Mouse (Mus musculus): ENCODE results near the gene Cntn2.

Gene Cntn2

GRCm38 (mm10) chr1:132542762-132543306, at the start of gene Cntn2:
TSS of gene Cntn2 (minus strand) at chr1:132543256.
- DNase-seq (ENCODE audit: low read depth, low spot score): no peak
- Histone ChIP-seq H3K27me3 (ENCODE audit: control insufficient read depth, insufficient read depth, low read length, poor library complexity, severe bottlenecking) (no peaks in the 10 kb centered on the region; the same call in 1 of the 2 replicates), H3K36me3 (ENCODE audit: control insufficient read depth, insufficient read depth, low read length, poor library complexity, severe bottlenecking) (no peaks in the 10 kb centered on the region)

GRCm38 (mm10) chr1:132592145-132592544, 49.1 kb upstream of the Cntn2 start:
- DNase-seq (ENCODE audit: low read depth, low spot score): no peak
- H3K27me3 ChIP-seq (ENCODE audit: control insufficient read depth, insufficient read depth, low read length, poor library complexity, severe bottlenecking): no peaks in the 10 kb centered on the region
- no peaks in the 10 kb centered on the region for H3K36me3 ChIP-seq (ENCODE audit: control insufficient read depth, insufficient read depth, low read length, poor library complexity, severe bottlenecking)

- Histone ChIP-seq H3K27me3 (ENCODE audit: control insufficient read depth, insufficient read depth, low read length, poor library complexity, severe bottlenecking) (no peaks in the 10 kb centered on the region), H3K36me3 (ENCODE audit: control insufficient read depth, insufficient read depth, low read length, poor library complexity, severe bottlenecking) (no peaks in the 10 kb centered on the region)
- DNase-seq (ENCODE audit: low read depth, low spot score): no peak
Measured at GRCm38 (mm10) chr1:132591399-132591930, 48.4 kb upstream of the Cntn2 start.

- DNase-seq (ENCODE audit: low read depth, low spot score): no peak
- Histone ChIP-seq H3K27me3 (ENCODE audit: control insufficient read depth, insufficient read depth, low read length, poor library complexity, severe bottlenecking) (no peaks in the 10 kb centered on the region), H3K36me3 (ENCODE audit: control insufficient read depth, insufficient read depth, low read length, poor library complexity, severe bottlenecking) (no peaks in the 10 kb centered on the region)
Measured at GRCm38 (mm10) chr1:132586679-132587201, 43.7 kb upstream of the Cntn2 start.

- H3K36me3 ChIP-seq (ENCODE audit: control insufficient read depth, insufficient read depth, low read length, poor library complexity, severe bottlenecking): no peaks in the 10 kb centered on the region
- no peaks in the 10 kb centered on the region for H3K27me3 ChIP-seq (ENCODE audit: control insufficient read depth, insufficient read depth, low read length, poor library complexity, severe bottlenecking)
- DNase-seq (ENCODE audit: low read depth, low spot score): no peak
Measured at GRCm38 (mm10) chr1:132585376-132585775, 42.3 kb upstream of the Cntn2 start.

GRCm38 (mm10) chr1:132582998-132583604, 40.0 kb upstream of the Cntn2 start:
- H3K27me3 ChIP-seq (ENCODE audit: control insufficient read depth, insufficient read depth, low read length, poor library complexity, severe bottlenecking): no peaks in the 10 kb centered on the region
- no peak for DNase-seq (ENCODE audit: low read depth, low spot score)
- H3K36me3 ChIP-seq (ENCODE audit: control insufficient read depth, insufficient read depth, low read length, poor library complexity, severe bottlenecking): no peaks in the 10 kb centered on the region

GRCm38 (mm10) chr1:132581845-132582839, 39.1 kb upstream of the Cntn2 start:
- H3K36me3 ChIP-seq (ENCODE audit: control insufficient read depth, insufficient read depth, low read length, poor library complexity, severe bottlenecking): no peaks in the 10 kb centered on the region
- no peak for DNase-seq (ENCODE audit: low read depth, low spot score)
- H3K27me3 ChIP-seq (ENCODE audit: control insufficient read depth, insufficient read depth, low read length, poor library complexity, severe bottlenecking): no peaks in the 10 kb centered on the region

- H3K36me3 ChIP-seq (ENCODE audit: control insufficient read depth, insufficient read depth, low read length, poor library complexity, severe bottlenecking): no peaks in the 10 kb centered on the region
- no peak for DNase-seq (ENCODE audit: low read depth, low spot score)
- H3K27me3 ChIP-seq (ENCODE audit: control insufficient read depth, insufficient read depth, low read length, poor library complexity, severe bottlenecking): no peaks in the 10 kb centered on the region
Measured at GRCm38 (mm10) chr1:132580063-132580462, 37.0 kb upstream of the Cntn2 start.

- H3K36me3 ChIP-seq (ENCODE audit: control insufficient read depth, insufficient read depth, low read length, poor library complexity, severe bottlenecking): no peaks in the 10 kb centered on the region
- DNase-seq (ENCODE audit: low read depth, low spot score): no peak
- no peaks in the 10 kb centered on the region for H3K27me3 ChIP-seq (ENCODE audit: control insufficient read depth, insufficient read depth, low read length, poor library complexity, severe bottlenecking)
Measured at GRCm38 (mm10) chr1:132576845-132577244, 33.8 kb upstream of the Cntn2 start.

- no peak for DNase-seq (ENCODE audit: low read depth, low spot score)
- Histone ChIP-seq H3K27me3 (ENCODE audit: control insufficient read depth, insufficient read depth, low read length, poor library complexity, severe bottlenecking) (no peaks in the 10 kb centered on the region), H3K36me3 (ENCODE audit: control insufficient read depth, insufficient read depth, low read length, poor library complexity, severe bottlenecking) (no peaks in the 10 kb centered on the region)
Measured at GRCm38 (mm10) chr1:132572851-132573250, 29.8 kb upstream of the Cntn2 start.

- Histone ChIP-seq H3K36me3 (ENCODE audit: control insufficient read depth, insufficient read depth, low read length, poor library complexity, severe bottlenecking) (no peaks in the 10 kb centered on the region), H3K27me3 (ENCODE audit: control insufficient read depth, insufficient read depth, low read length, poor library complexity, severe bottlenecking) (no peaks in the 10 kb centered on the region)
- DNase-seq (ENCODE audit: low read depth, low spot score): no peak
Measured at GRCm38 (mm10) chr1:132571613-132572012, 28.6 kb upstream of the Cntn2 start.

GRCm38 (mm10) chr1:132570906-132571305, 27.9 kb upstream of the Cntn2 start:
- Histone ChIP-seq H3K36me3 (ENCODE audit: control insufficient read depth, insufficient read depth, low read length, poor library complexity, severe bottlenecking) (no peaks in the 10 kb centered on the region), H3K27me3 (ENCODE audit: control insufficient read depth, insufficient read depth, low read length, poor library complexity, severe bottlenecking) (no peaks in the 10 kb centered on the region)
- DNase-seq (ENCODE audit: low read depth, low spot score): no peak

- no peak for DNase-seq (ENCODE audit: low read depth, low spot score)
Measured at GRCm38 (mm10) chr1:132570068-132570780, 27.2 kb upstream of the Cntn2 start.

GRCm38 (mm10) chr1:132569516-132569915, 26.5 kb upstream of the Cntn2 start:
- no peak for DNase-seq (ENCODE audit: low read depth, low spot score)
- Histone ChIP-seq H3K27me3 (ENCODE audit: control insufficient read depth, insufficient read depth, low read length, poor library complexity, severe bottlenecking) (no peaks in the 10 kb centered on the region), H3K36me3 (ENCODE audit: control insufficient read depth, insufficient read depth, low read length, poor library complexity, severe bottlenecking) (no peaks in the 10 kb centered on the region)

More at GRCm38 (mm10) chr1:132570068-132570780, 27.2 kb upstream of the Cntn2 start:
- Histone ChIP-seq H3K27me3 (ENCODE audit: control insufficient read depth, insufficient read depth, low read length, poor library complexity, severe bottlenecking) (no peaks in the 10 kb centered on the region), H3K36me3 (ENCODE audit: control insufficient read depth, insufficient read depth, low read length, poor library complexity, severe bottlenecking) (no peaks in the 10 kb centered on the region)
